Mouse (Mus musculus) cerebellum, postnatal 4 days (tissue): ENCODE data around the gene Tnc.

Source experiments
- DNase-seq, 2 experiments: peaks; one replicate each; pipeline ENCODE4 v3.0.0; 2022; ENCODE audit warnings: low spot score in 2 of 2, mixed read lengths in 1 of 2

The Tnc gene

GRCm38 (mm10) chr4:64046831-64047493 lies at the start of gene Tnc:
Gene Tnc, minus strand, starts transcription at chr4:64047015.
- DNase-seq, result peak in 1 of 2 experiments; percentile 34

GRCm38 (mm10) chr4:64094221-64094620 lies 47.4 kb upstream of the Tnc start:
- DNase-seq, result peak in 1 of 2 experiments; percentile 11

- DNase-seq, result no peak
Measured at GRCm38 (mm10) chr4:64092857-64093256, 46.0 kb upstream of the Tnc start.

GRCm38 (mm10) chr4:64089378-64089777 lies 42.6 kb upstream of the Tnc start:
- DNase-seq, result no peak

- no peak for DNase-seq
Measured at GRCm38 (mm10) chr4:64087675-64088074, 40.9 kb upstream of the Tnc start.

- no peak for DNase-seq
Measured at GRCm38 (mm10) chr4:64085993-64086567, 39.3 kb upstream of the Tnc start.

GRCm38 (mm10) chr4:64083858-64084257 lies 37.0 kb upstream of the Tnc start:
- DNase-seq, result no peak

GRCm38 (mm10) chr4:64078029-64078619 lies 31.3 kb upstream of the Tnc start:
- no peak for DNase-seq

- DNase-seq, result no peak
Measured at GRCm38 (mm10) chr4:64076349-64077025, 29.7 kb upstream of the Tnc start.

GRCm38 (mm10) chr4:64074725-64075124 lies 27.9 kb upstream of the Tnc start:
- no peak for DNase-seq

- no peak for DNase-seq
Measured at GRCm38 (mm10) chr4:64067394-64067793, 20.6 kb upstream of the Tnc start.

GRCm38 (mm10) chr4:64065266-64065665 lies 18.5 kb upstream of the Tnc start:
- DNase-seq, result no peak

GRCm38 (mm10) chr4:64058856-64059231 lies 12.0 kb upstream of the Tnc start:
- no peak for DNase-seq

GRCm38 (mm10) chr4:64058048-64058855 lies 11.4 kb upstream of the Tnc start:
- DNase-seq, result no peak

GRCm38 (mm10) chr4:64048177-64048576 lies 1.4 kb upstream of the Tnc start:
- DNase-seq, result no peak

- DNase-seq, result no peak
Measured at GRCm38 (mm10) chr4:64043893-64044292, 2.9 kb downstream of the Tnc start.

- no peak for DNase-seq
Measured at GRCm38 (mm10) chr4:64043371-64043770, 3.4 kb downstream of the Tnc start.

GRCm38 (mm10) chr4:64039091-64039490 lies 7.7 kb downstream of the Tnc start:
- DNase-seq, result no peak

- DNase-seq, result no peak
Measured at GRCm38 (mm10) chr4:64037513-64037912, 9.3 kb downstream of the Tnc start.

GRCm38 (mm10) chr4:64034724-64035123 lies 12.1 kb downstream of the Tnc start:
- no peak for DNase-seq

- DNase-seq, result no peak
Measured at GRCm38 (mm10) chr4:64033191-64033590, 13.6 kb downstream of the Tnc start.

- no peak for DNase-seq
Measured at GRCm38 (mm10) chr4:64029486-64029885, 17.3 kb downstream of the Tnc start.
